Mouse (Mus musculus) embryonic fibroblast, embryonic 13.5 days (primary cell): ENCODE results near the gene Npas3. TPM values are rescaled to one million over a fixed set of nuclear protein-coding genes. Genes with fewer than 3 reads are reported as not detected.

Experiments
- H3K27ac ChIP-seq: 2 replicates; pipeline ENCODE4 v1.5.1; 2012; ENCODE audit warnings: low read length, control low read depth, inconsistent platforms; ENCODE audit not compliant: insufficient read depth
- H3K4me1 ChIP-seq: 2 replicates; pipeline ENCODE4 v1.6.1; 2011; ENCODE audit warnings: low read length; ENCODE audit not compliant: control insufficient read depth, insufficient read depth
- H3K4me3 ChIP-seq: 2 replicates; pipeline ENCODE4 v1.5.1; 2011; ENCODE audit warnings: mild to moderate bottlenecking, control low read depth, low read length; ENCODE audit not compliant: insufficient read depth
- CTCF ChIP-seq: IDR thresholded peaks from 2 replicates; pipeline ENCODE4 v1.5.1; 2011; ENCODE audit warnings: mild to moderate bottlenecking, control low read depth, low read length, moderate library complexity, borderline replicate concordance; ENCODE audit not compliant: insufficient read depth
- POLR2A ChIP-seq: IDR thresholded peaks from 2 replicates; pipeline ENCODE4 v1.6.1; 2011; ENCODE audit warnings: low read depth, mild to moderate bottlenecking, control low read depth, low read length, moderate library complexity
- polyA plus RNA-seq: library from polyadenylated mRNA; stranded (reverse); fragments of >200 nt; gene quantifications from 2 replicates; pipeline ENCODE4 v1.2.4, GENCODE M21; 2011; ENCODE audit warnings: low read depth; ENCODE audit not compliant: missing spikeins, insufficient read length

The Npas3 gene
- polyA plus RNA-seq, 1 experiment: 6.6 TPM

GRCm38 (mm10) chr12:53351860-53352259 lies 103.4 kb downstream of the Npas3 start:
- Histone ChIP-seq H3K4me3 (no peak overlapping the region), H3K27ac (no peak overlapping the region), H3K4me1 (no peaks in the 10 kb centered on the region)
- TF ChIP-seq POLR2A (no peak), CTCF (no peak)

- no peak for TF ChIP-seq POLR2A
- no peak for TF ChIP-seq CTCF
- no peak overlapping the region for H3K4me3 ChIP-seq
- no peaks in the 10 kb centered on the region for H3K4me1 ChIP-seq
- no peak overlapping the region for H3K27ac ChIP-seq
These were observed 117.3 kb downstream of the Npas3 start for GRCm38 (mm10) chr12:53365751-53366150.

DNA sequence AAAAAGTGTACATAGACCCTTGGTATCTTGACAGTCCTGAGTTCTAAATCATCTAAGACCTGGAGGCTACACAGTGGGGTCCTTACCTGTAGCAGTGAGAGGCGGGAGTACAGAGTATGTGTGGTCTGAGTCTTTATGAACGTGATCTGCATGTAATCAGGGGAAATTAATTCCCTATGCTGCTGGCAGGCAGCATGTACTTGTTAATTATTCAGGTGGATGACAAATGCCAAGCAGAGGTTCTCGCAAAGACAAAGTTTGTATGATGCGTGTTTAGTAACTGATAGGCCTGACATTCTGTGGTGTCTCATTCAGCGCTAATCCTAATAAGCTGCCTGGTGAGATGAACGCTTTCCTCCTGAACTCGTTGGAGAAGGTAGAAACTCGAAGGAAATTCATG lies 136.4 kb downstream of the Npas3 start:
- Histone ChIP-seq H3K27ac (no peak overlapping the region), H3K4me1 (no peaks in the 10 kb centered on the region), H3K4me3 (no peak overlapping the region)
- TF ChIP-seq CTCF (no peak), POLR2A (no peak)

GRCm38 (mm10) chr12:53405856-53406255 lies 157.4 kb downstream of the Npas3 start:
- H3K4me3 ChIP-seq: no peak overlapping the region
- no peaks in the 10 kb centered on the region for H3K4me1 ChIP-seq
- TF ChIP-seq CTCF (no peak), POLR2A (no peak)
- H3K27ac ChIP-seq: no peak overlapping the region

GRCm38 (mm10) chr12:53407776-53408175 lies 159.3 kb downstream of the Npas3 start:
- Histone ChIP-seq H3K27ac (no peak overlapping the region), H3K4me3 (no peak overlapping the region), H3K4me1 (no peaks in the 10 kb centered on the region)
- no peak for TF ChIP-seq POLR2A
- TF ChIP-seq CTCF: no peak

GRCm38 (mm10) chr12:53409711-53410110 lies 161.2 kb downstream of the Npas3 start:
- H3K4me3 ChIP-seq: no peak overlapping the region
- TF ChIP-seq CTCF (no peak), POLR2A (no peak)
- H3K4me1 ChIP-seq: no peaks in the 10 kb centered on the region
- H3K27ac ChIP-seq: no peak overlapping the region

- H3K4me1 ChIP-seq: no peaks in the 10 kb centered on the region
- no peak overlapping the region for H3K4me3 ChIP-seq
- no peak for TF ChIP-seq CTCF
- TF ChIP-seq POLR2A: no peak
- no peak overlapping the region for H3K27ac ChIP-seq
These were observed 162.2 kb downstream of the Npas3 start for GRCm38 (mm10) chr12:53410647-53411046.

- H3K4me1 ChIP-seq: peaks cover 2% of the 10 kb centered on the region; the same call in 1 of the 2 replicates
- no peak overlapping the region for H3K27ac ChIP-seq
- no peak overlapping the region for H3K4me3 ChIP-seq
- no peak for TF ChIP-seq POLR2A
- no peak for TF ChIP-seq CTCF
These were observed 167.6 kb downstream of the Npas3 start for GRCm38 (mm10) chr12:53416096-53416495.

GRCm38 (mm10) chr12:53421701-53422100 lies 173.2 kb downstream of the Npas3 start:
- H3K27ac ChIP-seq: peak overlapping the region; percentile 10
- no peak overlapping the region for H3K4me3 ChIP-seq
- H3K4me1 ChIP-seq: peaks cover 9% of the 10 kb centered on the region; the same call in 1 of the 2 replicates
- TF ChIP-seq CTCF (no peak), POLR2A (no peak)

DNA sequence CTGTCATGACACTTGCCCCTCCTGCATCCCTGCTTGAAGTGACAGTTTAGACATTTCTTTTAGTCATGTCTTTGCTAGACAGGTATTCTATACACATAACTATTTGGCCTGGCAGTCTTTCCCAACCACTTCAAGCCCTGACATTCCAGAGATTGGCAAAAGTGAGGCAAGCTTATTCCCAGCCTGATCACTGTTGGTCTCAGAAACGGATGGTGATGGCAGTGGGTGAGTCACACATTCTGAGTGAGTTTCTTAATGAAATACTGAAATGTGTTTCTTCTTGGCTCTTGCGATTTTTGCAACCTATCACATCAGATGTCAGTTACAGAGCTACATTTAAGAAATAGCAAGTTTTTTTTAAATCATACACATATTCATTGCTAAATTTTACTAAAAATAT lies 175.2 kb downstream of the Npas3 start:
- H3K27ac ChIP-seq: no peak overlapping the region
- peaks cover 9% of the 10 kb centered on the region; the same call in 1 of the 2 replicates for H3K4me1 ChIP-seq
- no peak for TF ChIP-seq CTCF
- no peak overlapping the region for H3K4me3 ChIP-seq

DNA sequence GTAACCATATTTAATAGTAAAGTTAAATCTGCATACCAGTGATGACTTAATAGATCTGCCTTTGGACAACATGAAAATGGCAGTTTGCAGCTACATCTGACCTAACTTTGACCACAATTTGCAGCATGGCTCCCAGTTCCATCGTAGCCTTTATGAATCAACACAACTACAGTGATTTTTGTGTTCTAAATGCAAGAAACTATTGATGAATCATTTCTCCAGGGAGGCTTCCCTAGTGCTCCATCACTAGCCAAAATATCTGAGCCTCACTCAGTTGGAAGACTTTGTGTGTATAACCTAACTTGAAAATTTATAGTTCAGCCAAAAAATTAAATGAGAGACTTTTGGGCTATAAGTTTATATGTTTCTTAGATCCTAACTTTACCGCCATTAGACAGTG lies 177.5 kb downstream of the Npas3 start:
- Histone ChIP-seq H3K4me1 (peaks cover 8% of the 10 kb centered on the region; the same call in 1 of the 2 replicates), H3K4me3 (no peak overlapping the region), H3K27ac (no peak overlapping the region)
- TF ChIP-seq POLR2A (no peak), CTCF (no peak)

DNA sequence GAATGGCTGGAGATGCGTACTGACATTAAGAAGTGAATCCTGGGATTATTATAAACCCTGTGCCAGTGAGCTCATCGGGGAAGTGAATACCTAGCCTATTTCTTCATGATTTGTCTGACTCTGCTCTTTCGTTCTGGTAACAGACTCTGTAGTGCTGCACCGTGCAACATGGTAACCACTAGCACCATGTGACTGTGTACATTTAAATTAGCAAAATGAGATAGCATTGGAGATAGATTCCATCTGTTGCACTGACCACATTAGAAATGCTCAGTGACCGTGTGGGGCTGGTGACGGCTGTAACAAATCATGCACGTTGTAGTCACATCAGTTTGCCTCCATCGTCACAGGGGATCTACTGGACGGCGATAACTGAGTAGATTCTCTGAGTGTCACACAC lies 178.7 kb downstream of the Npas3 start:
- TF ChIP-seq CTCF (no peak), POLR2A (no peak)
- no peak overlapping the region for H3K4me3 ChIP-seq
- H3K4me1 ChIP-seq: 0 out of 2 replicates have a peak, but pooled peaks cover 3% of the 10 kb centered on the region
- no peak overlapping the region for H3K27ac ChIP-seq
